Mouse (Mus musculus) MEL (cell line): ENCODE data around the gene D17Wsu92e. TPM values are rescaled to one million over a fixed set of nuclear protein-coding genes. Genes with fewer than 3 reads are reported as not detected.

Experiments used
- DNase-seq: peaks from one replicate; pipeline ENCODE4 v3.0.0; 2011; ENCODE audit warnings: low read depth, low spot score
- H3K27ac ChIP-seq: 2 replicates; pipeline ENCODE4 v1.5.1; 2012; ENCODE audit warnings: low read depth, mild to moderate bottlenecking, control low read depth, low read length, moderate library complexity; ENCODE audit not compliant: control insufficient read depth
- H3K27me3 ChIP-seq, 2 experiments: fragments of 150-350 bp in 1 of 2; sonication (generic) in 1 of 2; 2 replicates each; pipeline ENCODE4 v1.6.1; 2012; ENCODE audit warnings: low read length in 2 of 2, mild to moderate bottlenecking in 2 of 2, improper control_type of control experiment in 1 of 2, moderate library complexity in 1 of 2; ENCODE audit not compliant: insufficient read depth in 2 of 2, control insufficient read depth in 1 of 2
- H3K36me3 ChIP-seq, 2 experiments: 2 replicates each; pipeline ENCODE4 v1.6.1; 2012 to 2014; ENCODE audit warnings: low read length in 2 of 2, improper control_type of control experiment in 1 of 2, inconsistent platforms in 1 of 2, mild to moderate bottlenecking in 1 of 2; ENCODE audit not compliant: insufficient read depth in 2 of 2, control insufficient read depth in 1 of 2
- H3K4me1 ChIP-seq, 2 experiments: fragments of 150-350 bp in 1 of 2; sonication (generic) in 1 of 2; 2 replicates each; pipeline ENCODE4 v1.6.1; 2012; ENCODE audit warnings: low read length in 2 of 2, improper control_type of control experiment in 1 of 2, mild to moderate bottlenecking in 1 of 2; ENCODE audit not compliant: insufficient read depth in 2 of 2, control insufficient read depth in 1 of 2
- H3K4me3 ChIP-seq, 2 experiments: fragments of 150-350 bp in 1 of 2; sonication (generic) in 1 of 2; 2 replicates each; pipeline ENCODE4 v1.5.1; 2012; ENCODE audit warnings: low read depth in 2 of 2, low read length in 2 of 2, mild to moderate bottlenecking in 2 of 2, moderate library complexity in 2 of 2, control low read depth in 1 of 2, improper control_type of control experiment in 1 of 2; ENCODE audit not compliant: control insufficient read depth in 1 of 2, insufficient read depth in 1 of 2
- H3K79me2 ChIP-seq: 2 replicates; pipeline ENCODE4 v1.6.1; 2012; ENCODE audit warnings: mild to moderate bottlenecking, low read length, moderate library complexity; ENCODE audit not compliant: control insufficient read depth, poor library complexity, insufficient read depth
- H3K9ac ChIP-seq: 2 replicates; pipeline ENCODE4 v1.6.1; 2012; ENCODE audit warnings: low read depth, mild to moderate bottlenecking, control low read depth, low read length, moderate library complexity; ENCODE audit not compliant: control insufficient read depth, poor library complexity, severe bottlenecking
- H3K9me3 ChIP-seq: fragments of 150-350 bp; sonication (generic); replicated peaks from 2 replicates; pipeline ENCODE4 v1.6.1; 2012; ENCODE audit warnings: mild to moderate bottlenecking, low read length, improper control_type of control experiment, moderate library complexity; ENCODE audit not compliant: insufficient read depth
- BHLHE40 ChIP-seq: IDR thresholded peaks from 2 replicates; pipeline ENCODE4 v1.6.1; 2012; ENCODE audit warnings: low read depth, mild to moderate bottlenecking, inconsistent platforms, low read length, improper control_type of control experiment, borderline replicate concordance
- CHD2 ChIP-seq: IDR thresholded peaks from 2 replicates; pipeline ENCODE4 v1.6.1; 2011; ENCODE audit warnings: low read length, improper control_type of control experiment
- EP300 ChIP-seq, 2 experiments: IDR thresholded peaks; 2 replicates each; pipeline ENCODE4 v1.6.1; 2011; ENCODE audit warnings: improper control_type of control experiment in 2 of 2, low read length in 2 of 2, low read depth in 1 of 2, mild to moderate bottlenecking in 1 of 2
- ETS1 ChIP-seq: IDR thresholded peaks from 2 replicates; pipeline ENCODE4 v1.6.1; 2012; ENCODE audit warnings: low read depth, mild to moderate bottlenecking, inconsistent platforms, low read length, improper control_type of control experiment, moderate library complexity
- JUND ChIP-seq: IDR thresholded peaks from 2 replicates; pipeline ENCODE4 v1.6.1; 2011; ENCODE audit warnings: low read depth, mild to moderate bottlenecking, improper control_type of control experiment, low read length
- KAT2A ChIP-seq: conservative IDR thresholded peaks from 2 replicates; pipeline ENCODE4 v1.6.1; 2012; ENCODE audit warnings: low read depth, low read length, improper control_type of control experiment, inconsistent platforms
- MAFK ChIP-seq: IDR thresholded peaks from 2 replicates; pipeline ENCODE4 v1.6.1; 2011; ENCODE audit warnings: low read depth, mild to moderate bottlenecking, low read length, improper control_type of control experiment, borderline replicate concordance
- MAX ChIP-seq: IDR thresholded peaks from 2 replicates; pipeline ENCODE4 v1.6.1; 2011; ENCODE audit warnings: low read length, improper control_type of control experiment
- MAZ ChIP-seq: IDR thresholded peaks from 2 replicates; pipeline ENCODE4 v1.6.1; 2012; ENCODE audit warnings: low read depth, mild to moderate bottlenecking, inconsistent platforms, low read length, improper control_type of control experiment
- MEF2A ChIP-seq: IDR thresholded peaks from 2 replicates; pipeline ENCODE4 v1.6.1; 2014; ENCODE audit warnings: low read depth, mild to moderate bottlenecking, inconsistent platforms, low read length, improper control_type of control experiment; ENCODE audit not compliant: poor library complexity, insufficient replicate concordance, severe bottlenecking; ENCODE audit errors: extremely low read depth
- MYB ChIP-seq: IDR thresholded peaks from 2 replicates; pipeline ENCODE4 v1.6.1; 2011; ENCODE audit warnings: mild to moderate bottlenecking, low read depth, low read length, improper control_type of control experiment
- NELFE ChIP-seq: IDR thresholded peaks from 2 replicates; pipeline ENCODE4 v1.6.1; 2011; ENCODE audit warnings: low read depth, low read length, improper control_type of control experiment
- NRF1 ChIP-seq: IDR thresholded peaks from 2 replicates; pipeline ENCODE4 v1.6.1; 2014; ENCODE audit warnings: low read depth, mild to moderate bottlenecking, inconsistent platforms, low read length, improper control_type of control experiment, moderate library complexity; ENCODE audit not compliant: poor library complexity, insufficient read depth, severe bottlenecking
- RAD21 ChIP-seq: IDR thresholded peaks from 2 replicates; pipeline ENCODE4 v1.6.1; 2011; ENCODE audit warnings: mild to moderate bottlenecking, low read depth, low read length, improper control_type of control experiment
- RCOR1 ChIP-seq: IDR thresholded peaks from 2 replicates; pipeline ENCODE4 v1.6.1; 2012; ENCODE audit warnings: low read depth, mild to moderate bottlenecking, inconsistent platforms, low read length, improper control_type of control experiment
- SIN3A ChIP-seq: IDR thresholded peaks from 2 replicates; pipeline ENCODE4 v1.6.1; 2012; ENCODE audit warnings: low read length, improper control_type of control experiment, inconsistent platforms
- TAL1 ChIP-seq: IDR thresholded peaks from 2 replicates; pipeline ENCODE4 v1.6.1; 2012; ENCODE audit warnings: mild to moderate bottlenecking, inconsistent platforms, low read length, moderate library complexity, mixed read lengths
- USF2 ChIP-seq, 2 experiments: IDR thresholded peaks; 2 replicates each; pipeline ENCODE4 v1.6.1; 2011 to 2012; ENCODE audit warnings: improper control_type of control experiment in 2 of 2, low read length in 2 of 2, borderline replicate concordance in 1 of 2, inconsistent platforms in 1 of 2, low read depth in 1 of 2, mild to moderate bottlenecking in 1 of 2; ENCODE audit not compliant: insufficient read depth in 1 of 2
- polyA plus RNA-seq, 2 experiments: library from polyadenylated mRNA; stranded (reverse) in 1 of 2; unstranded in 1 of 2; fragments of >175 nt in 1 of 2; fragments of >200 nt in 1 of 2; gene quantifications; 2 replicates each; pipeline versions ENCODE4 v1.2.1 to v1.2.4; 2012; ENCODE audit warnings: low replicate concordance in 2 of 2, low read depth in 1 of 2; ENCODE audit not compliant: insufficient read length in 2 of 2, insufficient read depth in 1 of 2, missing spikeins in 1 of 2
- total RNA-seq: library from RNA; depleted of rRNA; stranded (reverse); fragments of 300-350 nt; gene quantifications from 2 replicates; pipeline ENCODE4 v1.2.3, GENCODE M21; 2012

The D17Wsu92e gene
- total and polyA plus RNA-seq, 3 experiments: 72.5 to 108 TPM; not detected in 1

DNA sequence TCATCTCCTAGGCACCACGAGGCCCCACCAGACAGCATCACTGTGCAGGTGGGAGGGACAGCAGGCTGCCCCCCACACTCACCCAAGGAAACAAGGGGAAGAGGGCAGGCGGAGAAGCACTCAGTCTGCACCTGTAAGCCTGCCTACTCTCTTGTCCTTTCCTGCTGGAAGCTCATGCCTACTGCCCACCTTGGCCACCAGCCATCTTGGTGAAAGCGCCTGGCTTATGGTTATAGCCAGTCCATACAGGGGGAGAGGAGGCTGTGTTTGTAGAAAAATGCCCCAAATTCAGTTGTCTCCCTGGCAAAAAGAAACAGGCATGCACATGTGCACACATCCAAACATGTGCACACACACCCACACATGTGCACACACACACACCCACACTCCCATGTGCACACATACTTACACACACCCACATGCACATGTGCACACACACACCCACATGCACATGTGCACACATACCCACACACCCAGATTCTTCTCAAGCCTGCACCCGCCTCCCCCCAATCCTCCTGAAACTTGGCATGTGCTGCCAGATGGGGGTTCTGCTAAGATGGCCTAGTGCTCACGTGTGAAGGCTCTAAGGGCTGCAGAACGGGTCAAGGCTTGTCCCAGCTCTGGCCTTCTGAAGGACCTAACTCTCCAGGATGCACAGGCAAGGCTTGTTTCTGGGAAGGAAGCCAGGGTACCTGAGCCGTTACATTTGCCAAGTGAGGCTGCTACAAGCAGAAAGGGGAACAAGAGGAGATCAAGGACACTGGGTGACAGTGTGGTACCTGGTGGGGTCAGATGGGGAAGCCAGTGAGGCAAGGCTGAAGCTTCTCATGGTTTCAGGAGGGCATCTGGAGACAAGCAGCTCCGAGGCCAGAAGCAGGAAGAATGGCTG lies 68.9 kb downstream of the D17Wsu92e start:
- Histone ChIP-seq H3K36me3 (peaks cover 0 to 1% of the 10 kb centered on the region in 2 experiments; a peak in 2 of 4 replicates), H3K4me1 (no peaks in the 10 kb centered on the region), H3K27ac (no peak overlapping the region), H3K27me3 (no peaks in the 10 kb centered on the region), H3K4me3 (no peak overlapping the region), H3K79me2 (no peaks in the 10 kb centered on the region), H3K9ac (no peak overlapping the region), H3K9me3 (no peaks in the 10 kb centered on the region)
- TF ChIP-seq USF2 (IDR thresholded peaks at IDR 0.05; ENCODE audit: borderline replicate concordance in 1 of 2, insufficient read depth in 1 of 2, low read depth in 1 of 2, low read length in 2 of 2) (no peak), MYB (no peak), SIN3A (no peak), NELFE (no peak), MAZ (no peak), ETS1 (no peak), TAL1 (no peak), MAX (no peak), NRF1 (no peak)
- DNase-seq: no peak

DNA sequence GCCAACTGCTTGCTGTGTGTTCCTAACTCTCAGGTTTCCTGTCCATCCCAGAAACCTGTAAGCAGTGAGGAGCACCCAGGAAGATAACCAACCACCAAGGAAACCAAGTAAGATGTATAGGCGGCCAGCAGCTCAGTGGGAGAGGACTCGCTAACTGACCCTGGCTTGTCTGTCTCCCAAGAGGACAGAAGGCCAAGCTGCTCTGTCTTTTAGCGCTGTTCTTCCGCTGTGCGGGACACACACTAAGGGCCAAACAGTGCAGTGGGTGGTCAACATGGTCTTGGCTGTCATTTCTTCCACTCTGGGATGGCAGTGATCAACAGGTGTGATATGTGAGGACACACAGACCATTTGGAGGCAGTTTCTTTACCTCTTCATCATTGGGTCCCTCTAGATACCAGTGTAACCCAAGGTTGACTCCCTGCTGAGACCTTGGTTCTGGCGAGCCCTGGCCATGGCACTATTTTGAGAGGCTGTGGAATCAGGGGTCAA lies 70.0 kb downstream of the D17Wsu92e start:
- Histone ChIP-seq H3K36me3 (no peaks in the 10 kb centered on the region; a peak in 2 of 4 replicates), H3K79me2 (no peaks in the 10 kb centered on the region)

More for the DNA sequence above, 70.0 kb downstream of the D17Wsu92e start:
- no peak overlapping the region for H3K27ac ChIP-seq
- TF ChIP-seq CHD2 (no peak), USF2 (IDR thresholded peaks at IDR 0.05; ENCODE audit: borderline replicate concordance in 1 of 2, insufficient read depth in 1 of 2, low read depth in 1 of 2, low read length in 2 of 2) (no peak), BHLHE40 (no peak), MAZ (no peak), ETS1 (no peak), RAD21 (no peak), KAT2A (no peak), NELFE (no peak), MEF2A (no peak), EP300 (IDR thresholded peaks at IDR 0.05; ENCODE audit: low read depth in 1 of 2, low read length in 2 of 2) (no peak), MAFK (no peak), RCOR1 (no peak), JUND (no peak)
- no peaks in the 10 kb centered on the region for H3K4me1 ChIP-seq
- DNase-seq: no peak
- no peak overlapping the region for H3K4me3 ChIP-seq
- no peaks in the 10 kb centered on the region for H3K9me3 ChIP-seq
- H3K9ac ChIP-seq: no peak overlapping the region
- no peaks in the 10 kb centered on the region for H3K27me3 ChIP-seq
